Mouse (Mus musculus): ENCODE results near the gene Slc39a7. TPM values are rescaled to one million over a fixed set of nuclear protein-coding genes. Genes with fewer than 3 reads are reported as not detected.
"Not testable (repeated sequence)": the region's sequence is repeated elsewhere in the genome, so short reads cannot be mapped to it uniquely, and the experiment has no call there.

Slc39a7 gene
- polyA plus RNA-seq, 1 experiment from 2014 or later = 196 TPM

DNA sequence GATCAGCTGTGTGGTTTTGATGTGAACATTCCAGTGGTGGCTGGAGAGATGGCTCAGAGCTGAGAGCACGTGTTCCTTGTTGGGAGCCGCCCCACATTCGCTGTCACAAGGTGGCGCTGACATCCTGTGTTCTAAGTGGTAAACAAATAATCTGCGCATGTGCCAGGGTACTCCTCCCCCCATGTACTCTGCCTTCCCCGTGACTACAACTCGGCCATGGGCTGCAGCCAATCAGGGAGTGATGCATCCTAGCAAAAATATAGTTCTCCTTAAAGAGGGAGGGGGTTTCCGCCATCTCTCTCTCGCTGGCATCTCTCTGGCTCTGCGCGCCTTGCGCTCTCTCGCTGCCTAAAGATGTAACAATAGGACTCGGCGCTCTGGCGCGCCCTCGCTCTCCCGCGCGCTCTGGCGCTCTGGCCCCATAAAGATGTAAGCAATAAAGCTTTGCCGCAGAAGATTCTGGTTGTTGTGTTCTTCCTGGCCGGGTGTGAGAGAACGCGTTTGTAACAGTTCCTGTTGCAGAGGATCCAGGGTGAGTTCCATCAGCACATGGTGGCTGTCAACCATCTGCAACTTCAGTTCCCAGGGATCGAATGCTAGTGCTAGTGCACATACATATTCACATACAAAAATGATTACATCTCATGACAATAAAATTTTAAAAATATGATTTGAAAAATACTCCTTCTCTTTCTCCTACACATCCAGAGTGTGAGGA lies 50.1 kb downstream of the Slc39a7 start:
- Histone ChIP-seq H3K27me3 (ENCODE audit: low read depth, poor library complexity, severe bottlenecking) (peaks cover 44% of the 10 kb centered on the region), H3K4me1 (peaks cover 29% of the 10 kb centered on the region), H3K4me3 (peak overlapping the region; percentile 62), H3K27ac (peak overlapping the region; percentile 91)
- DNase-seq (ENCODE audit: low spot score) = peak; percentile 92
- 1% methylated on average over 27 of the region's 27 CpGs for WGBS
- H3K9me3 ChIP-seq (replicated peaks); H3K36me3 ChIP-seq: not testable (repeated sequence)

GRCm38 (mm10) chr17:33980181-33981035 lies 51.1 kb downstream of the Slc39a7 start:
- Histone ChIP-seq H3K27ac (peak overlapping the region; percentile 91), H3K36me3 (no peaks in the 10 kb centered on the region), H3K4me3 (peak overlapping the region; percentile 62; the same call in 1 of the 2 replicates), H3K4me1 (peaks cover 29% of the 10 kb centered on the region), H3K9me3 (replicated peaks) (no peaks in the 10 kb centered on the region), H3K27me3 (ENCODE audit: low read depth, poor library complexity, severe bottlenecking) (peaks cover 50% of the 10 kb centered on the region)
- DNase-seq (ENCODE audit: low spot score) = no peak
- WGBS = 80% methylated on average over 19 of the region's 19 CpGs

GRCm38 (mm10) chr17:33979512-33980050 lies 51.9 kb downstream of the Slc39a7 start:
- Histone ChIP-seq H3K4me1 (peaks cover 29% of the 10 kb centered on the region), H3K9me3 (replicated peaks) (no peaks in the 10 kb centered on the region), H3K36me3 (no peaks in the 10 kb centered on the region), H3K4me3 (no peak overlapping the region), H3K27ac (no peak overlapping the region), H3K27me3 (ENCODE audit: low read depth, poor library complexity, severe bottlenecking) (peaks cover 50% of the 10 kb centered on the region)
- DNase-seq (ENCODE audit: low spot score) = no peak
- WGBS = 83% methylated on average over 6 of the region's 6 CpGs

DNA sequence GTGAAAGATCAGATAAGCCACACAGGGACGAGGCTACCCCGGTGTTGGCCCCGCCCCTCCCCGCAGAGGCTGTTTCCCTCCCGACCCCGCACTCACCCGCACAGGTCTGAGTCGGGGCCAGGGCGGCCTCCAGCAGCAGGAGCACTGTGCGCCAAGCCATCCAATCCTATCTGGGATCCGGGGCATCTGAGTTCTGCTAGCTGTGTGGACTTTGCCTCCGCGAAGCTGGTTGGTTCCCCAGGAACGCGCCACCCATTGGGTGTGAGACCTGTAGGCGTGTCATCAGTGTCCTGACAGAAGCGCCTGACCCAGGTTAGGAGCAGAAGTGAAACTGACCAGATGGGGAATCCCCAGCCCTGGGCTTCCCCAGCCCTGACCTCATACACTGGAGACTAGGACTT lies 52.9 kb downstream of the Slc39a7 start:
- peaks cover 29% of the 10 kb centered on the region for H3K4me1 ChIP-seq
- DNase-seq (ENCODE audit: low spot score) = peak; percentile 42
- under 1% methylated on average over 17 of the region's 17 CpGs for WGBS
- H3K27ac ChIP-seq = peak overlapping the region; percentile 46; the same call in 1 of the 2 replicates
- no peaks in the 10 kb centered on the region for H3K9me3 ChIP-seq (replicated peaks)
- peaks cover 50% of the 10 kb centered on the region for H3K27me3 ChIP-seq (ENCODE audit: low read depth, poor library complexity, severe bottlenecking)
- H3K36me3 ChIP-seq = no peaks in the 10 kb centered on the region
- peak overlapping the region; percentile 53 for H3K4me3 ChIP-seq

MicroRNA genes within 50 kb of the gene (microRNA counts, 519-probe panel; counts per million panel counts)
- microRNA mmu-miR-219 = 684 counts per million, percentile 72 among the panel's probes with 10 or more counts

Small RNAs within 50 kb of the gene (microRNA-seq; reads per million reads assigned to microRNA genes)
- 2.3 reads per million for gene Mir219a-1
- gene Mir219c = not detected

Other genes with a start within 250 kb of the Slc39a7 start
- 30.2 and 38.9 TPM in 2 replicates for gene Angptl4, start 249.9 kb downstream of the Slc39a7 start, polyA plus RNA-seq (2016; fragmentation: Nextera tagmentation; extraction: Ambion mirVana)
- 24.8 and 28.5 TPM in 2 replicates for gene Kank3, start 221.2 kb downstream of the Slc39a7 start, polyA plus RNA-seq (2016; fragmentation: Nextera tagmentation; extraction: Ambion mirVana)
- gene Rps28, start 207.1 kb downstream of the Slc39a7 start, polyA plus RNA-seq (2016; fragmentation: Nextera tagmentation; extraction: Ambion mirVana) = 867 and 991 TPM in 2 replicates
- 497 and 518 TPM in 2 replicates for gene Ndufa7, start 207.1 kb downstream of the Slc39a7 start, polyA plus RNA-seq (2016; fragmentation: Nextera tagmentation; extraction: Ambion mirVana)
- 98.2 and 119 TPM in 2 replicates for gene Cd320, start 188.6 kb downstream of the Slc39a7 start, polyA plus RNA-seq (2016; fragmentation: Nextera tagmentation; extraction: Ambion mirVana)
- gene Gm7029, start 157.8 kb downstream of the Slc39a7 start, polyA plus RNA-seq (2016; fragmentation: Nextera tagmentation; extraction: Ambion mirVana) = not detected in 2 replicates
- 5.9 and 6.6 TPM in 2 replicates for gene Kifc1, start 141.0 kb downstream of the Slc39a7 start, polyA plus RNA-seq (2016; fragmentation: Nextera tagmentation; extraction: Ambion mirVana)
- 0.20 and 0.38 TPM in 2 replicates for gene Platr17, start 126.5 kb downstream of the Slc39a7 start, polyA plus RNA-seq (2016; fragmentation: Nextera tagmentation; extraction: Ambion mirVana)
- 88.1 and 92.2 TPM in 2 replicates for gene Daxx, start 122.3 kb downstream of the Slc39a7 start, polyA plus RNA-seq (2016; fragmentation: Nextera tagmentation; extraction: Ambion mirVana)
- gene Tapbp, start 115.8 kb downstream of the Slc39a7 start, polyA plus RNA-seq (2016; fragmentation: Nextera tagmentation; extraction: Ambion mirVana) = 9.2 and 16.0 TPM in 2 replicates
- gene Zbtb22, start 115.8 kb downstream of the Slc39a7 start, polyA plus RNA-seq (2016; fragmentation: Nextera tagmentation; extraction: Ambion mirVana) = 20.2 and 23.2 TPM in 2 replicates
- 43.2 and 43.9 TPM in 2 replicates for gene Rgl2, start 102.1 kb downstream of the Slc39a7 start, polyA plus RNA-seq (2016; fragmentation: Nextera tagmentation; extraction: Ambion mirVana)
- gene Pfdn6, start 91.3 kb downstream of the Slc39a7 start, polyA plus RNA-seq (2016; fragmentation: Nextera tagmentation; extraction: Ambion mirVana) = 212 and 258 TPM in 2 replicates
- gene Wdr46, start 91.0 kb downstream of the Slc39a7 start, polyA plus RNA-seq (2016; fragmentation: Nextera tagmentation; extraction: Ambion mirVana) = 61.7 and 78.2 TPM in 2 replicates
- 2.9 and 3.9 TPM in 2 replicates for gene B3galt4, start 80.2 kb downstream of the Slc39a7 start, polyA plus RNA-seq (2016; fragmentation: Nextera tagmentation; extraction: Ambion mirVana)
- 49.8 and 50.3 TPM in 2 replicates for gene Vps52, start 75.9 kb downstream of the Slc39a7 start, polyA plus RNA-seq (2016; fragmentation: Nextera tagmentation; extraction: Ambion mirVana)
- gene Rps18, start 75.7 kb downstream of the Slc39a7 start, polyA plus RNA-seq (2016; fragmentation: Nextera tagmentation; extraction: Ambion mirVana) = 1,605 and 1,760 TPM in 2 replicates
- gene H2-K1, start 31.3 kb downstream of the Slc39a7 start, polyA plus RNA-seq (2016; fragmentation: Nextera tagmentation; extraction: Ambion mirVana) = 2.9 and 4.7 TPM in 2 replicates
- gene Ring1, start 7.0 kb downstream of the Slc39a7 start, polyA plus RNA-seq (2016; fragmentation: Nextera tagmentation; extraction: Ambion mirVana) = 11.8 and 15.0 TPM in 2 replicates
- 25.9 and 33.7 TPM in 2 replicates for gene H2-Ke6, start 3.6 kb downstream of the Slc39a7 start, polyA plus RNA-seq (2016; fragmentation: Nextera tagmentation; extraction: Ambion mirVana)
- gene Rxrb, start 130 bp upstream of the Slc39a7 start, polyA plus RNA-seq (2016; fragmentation: Nextera tagmentation; extraction: Ambion mirVana) = 49.9 and 51.0 TPM in 2 replicates
- gene Col11a2, start 7.8 kb upstream of the Slc39a7 start, polyA plus RNA-seq (2016; fragmentation: Nextera tagmentation; extraction: Ambion mirVana) = 0.43 and 2.5 TPM in 2 replicates
- gene H2-Oa, start 60.7 kb upstream of the Slc39a7 start, polyA plus RNA-seq (2016; fragmentation: Nextera tagmentation; extraction: Ambion mirVana) = 0.31 and 0.66 TPM in 2 replicates
- gene H2-DMa, start 87.9 kb upstream of the Slc39a7 start, polyA plus RNA-seq (2016; fragmentation: Nextera tagmentation; extraction: Ambion mirVana) = 4.2 and 5.3 TPM in 2 replicates
- 140 and 145 TPM in 2 replicates for gene Brd2, start 91.0 kb upstream of the Slc39a7 start, polyA plus RNA-seq (2016; fragmentation: Nextera tagmentation; extraction: Ambion mirVana)
- 0.18 and 0.40 TPM in 2 replicates for gene H2-DMb2, start 111.6 kb upstream of the Slc39a7 start, polyA plus RNA-seq (2016; fragmentation: Nextera tagmentation; extraction: Ambion mirVana)
- 0.18 and 0.51 TPM in 2 replicates for gene H2-DMb1, start 121.4 kb upstream of the Slc39a7 start, polyA plus RNA-seq (2016; fragmentation: Nextera tagmentation; extraction: Ambion mirVana)
- gene Tap1, start 155.9 kb upstream of the Slc39a7 start, polyA plus RNA-seq (2016; fragmentation: Nextera tagmentation; extraction: Ambion mirVana) = 1.6 and 3.2 TPM in 2 replicates
- 0.78 and 1.1 TPM in 2 replicates for gene Psmb9, start 156.1 kb upstream of the Slc39a7 start, polyA plus RNA-seq (2016; fragmentation: Nextera tagmentation; extraction: Ambion mirVana)
- gene Psmb8, start 166.0 kb upstream of the Slc39a7 start, polyA plus RNA-seq (2016; fragmentation: Nextera tagmentation; extraction: Ambion mirVana) = 0.74 and 0.87 TPM in 2 replicates
- gene Tap2, start 171.8 kb upstream of the Slc39a7 start, polyA plus RNA-seq (2016; fragmentation: Nextera tagmentation; extraction: Ambion mirVana) = 0.49 and 0.61 TPM in 2 replicates
- gene H2-Ob, start 207.2 kb upstream of the Slc39a7 start, polyA plus RNA-seq (2016; fragmentation: Nextera tagmentation; extraction: Ambion mirVana) = not detected in 2 replicates
- gene H2-Ab1, start 226.0 kb upstream of the Slc39a7 start, polyA plus RNA-seq (2016; fragmentation: Nextera tagmentation; extraction: Ambion mirVana) = 6.7 and 9.9 TPM in 2 replicates

Data from limb, embryonic 10.5 days (tissue).